Mouse (Mus musculus) splenic B cell, adult 2 months (primary cell): ENCODE measurements around the gene Tspan18.

Experiments used
- DNase-seq: peaks from one replicate; pipeline ENCODE4 v3.0.0-alpha.2; 2011; ENCODE audit warnings: low read depth, low spot score
- H3K27me3 ChIP-seq: 2 replicates; pipeline ENCODE4 v1.6.1; 2012; ENCODE audit warnings: mild to moderate bottlenecking, low read length, moderate library complexity, mixed read lengths; ENCODE audit not compliant: control insufficient read depth, poor library complexity, insufficient read depth, severe bottlenecking
- H3K36me3 ChIP-seq: 2 replicates; pipeline ENCODE4 v1.6.1; 2012; ENCODE audit warnings: mild to moderate bottlenecking, low read length, moderate library complexity, mixed read lengths; ENCODE audit not compliant: control insufficient read depth, poor library complexity, insufficient read depth, severe bottlenecking

Gene Tspan18

GRCm38 (mm10) chr2:93214192-93214591, 120.1 kb downstream of the Tspan18 start:
- Histone ChIP-seq H3K27me3 (no peaks in the 10 kb centered on the region), H3K36me3 (no peaks in the 10 kb centered on the region)
- no peak for DNase-seq

GRCm38 (mm10) chr2:93212865-93213264, 121.4 kb downstream of the Tspan18 start:
- no peak for DNase-seq
- Histone ChIP-seq H3K36me3 (no peaks in the 10 kb centered on the region), H3K27me3 (no peaks in the 10 kb centered on the region)

- H3K36me3 ChIP-seq: no peaks in the 10 kb centered on the region
- no peak for DNase-seq
- no peaks in the 10 kb centered on the region for H3K27me3 ChIP-seq
These were observed 121.9 kb downstream of the Tspan18 start for GRCm38 (mm10) chr2:93212386-93212785.

- Histone ChIP-seq H3K36me3 (peaks cover 3% of the 10 kb centered on the region), H3K27me3 (no peaks in the 10 kb centered on the region)
- no peak for DNase-seq
These were observed 128.2 kb downstream of the Tspan18 start for GRCm38 (mm10) chr2:93206126-93206525.

GRCm38 (mm10) chr2:93204571-93204970, 129.7 kb downstream of the Tspan18 start:
- H3K27me3 ChIP-seq: no peaks in the 10 kb centered on the region
- H3K36me3 ChIP-seq: peaks cover 11% of the 10 kb centered on the region
- DNase-seq: no peak

- Histone ChIP-seq H3K36me3 (peaks cover 15% of the 10 kb centered on the region), H3K27me3 (no peaks in the 10 kb centered on the region)
- DNase-seq: no peak
These were observed 130.6 kb downstream of the Tspan18 start for GRCm38 (mm10) chr2:93203682-93204081.

GRCm38 (mm10) chr2:93202782-93203181, 131.5 kb downstream of the Tspan18 start:
- DNase-seq: no peak
- H3K36me3 ChIP-seq: peaks cover 21% of the 10 kb centered on the region
- H3K27me3 ChIP-seq: no peaks in the 10 kb centered on the region

GRCm38 (mm10) chr2:93201997-93202396, 132.3 kb downstream of the Tspan18 start:
- peaks cover 23% of the 10 kb centered on the region for H3K36me3 ChIP-seq
- no peaks in the 10 kb centered on the region for H3K27me3 ChIP-seq
- DNase-seq: no peak

- H3K36me3 ChIP-seq: peaks cover 23% of the 10 kb centered on the region
- no peaks in the 10 kb centered on the region for H3K27me3 ChIP-seq
- no peak for DNase-seq
These were observed 133.5 kb downstream of the Tspan18 start for GRCm38 (mm10) chr2:93200681-93201340.

- H3K36me3 ChIP-seq: peaks cover 23% of the 10 kb centered on the region
- no peaks in the 10 kb centered on the region for H3K27me3 ChIP-seq
- peak; percentile 79 for DNase-seq
These were observed 134.8 kb downstream of the Tspan18 start for GRCm38 (mm10) chr2:93199531-93199974.

GRCm38 (mm10) chr2:93198846-93199245, 135.5 kb downstream of the Tspan18 start:
- Histone ChIP-seq H3K36me3 (peaks cover 23% of the 10 kb centered on the region), H3K27me3 (no peaks in the 10 kb centered on the region)
- peak; percentile 95 for DNase-seq

- H3K36me3 ChIP-seq: peaks cover 7% of the 10 kb centered on the region; the same call in 1 of the 2 replicates
- H3K27me3 ChIP-seq: no peaks in the 10 kb centered on the region
- DNase-seq: no peak
These were observed 140.5 kb downstream of the Tspan18 start for GRCm38 (mm10) chr2:93193806-93194205.

GRCm38 (mm10) chr2:93192671-93193080, 141.6 kb downstream of the Tspan18 start:
- DNase-seq: peak; percentile 91
- H3K36me3 ChIP-seq: peaks cover 2% of the 10 kb centered on the region; the same call in 1 of the 2 replicates
- H3K27me3 ChIP-seq: no peaks in the 10 kb centered on the region

- H3K36me3 ChIP-seq: no peaks in the 10 kb centered on the region; the same call in 1 of the 2 replicates
- H3K27me3 ChIP-seq: no peaks in the 10 kb centered on the region
- peak; percentile 67 for DNase-seq
These were observed 142.1 kb downstream of the Tspan18 start for GRCm38 (mm10) chr2:93192182-93192560.

GRCm38 (mm10) chr2:93191488-93192181, 142.7 kb downstream of the Tspan18 start:
- no peak for DNase-seq
- Histone ChIP-seq H3K27me3 (no peaks in the 10 kb centered on the region), H3K36me3 (no peaks in the 10 kb centered on the region; the same call in 1 of the 2 replicates)
